Mouse (Mus musculus): Measurements from ENCODE around the gene Asb15. TPM values are rescaled to one million over a fixed set of nuclear protein-coding genes. Genes with fewer than 3 reads are reported as not detected.
A peak's percentile ranks its signal among the peaks of the same experiment; 100 is the strongest.

The Asb15 gene
- polyA plus RNA-seq, 1 experiment from 2014 or later = not detected

DNA sequence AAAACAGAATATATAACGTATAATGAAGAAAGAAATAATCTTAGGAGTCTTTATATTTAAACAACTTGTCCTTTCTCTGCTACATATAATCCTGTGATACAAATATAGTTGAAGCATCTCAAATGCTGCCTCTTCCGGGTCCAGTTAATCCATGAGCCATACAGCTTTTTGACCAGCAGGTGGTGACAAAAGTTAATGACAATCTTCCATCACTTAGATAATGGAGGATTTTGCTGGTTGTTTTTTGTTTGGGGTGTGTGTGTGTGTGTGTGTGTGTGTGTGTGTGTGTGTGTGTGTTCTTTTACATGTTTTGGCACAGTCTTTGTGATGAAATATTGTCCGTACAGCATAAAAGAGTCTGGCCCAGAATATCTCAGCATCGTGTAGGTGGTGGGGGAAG, 2.2 kb downstream of the Asb15 start:
- Histone ChIP-seq H3K9ac (replicated peaks; ENCODE audit: low read depth, low read length) (no peak overlapping the region), H3K4me3 (ENCODE audit: low read depth, low read length) (no peak overlapping the region), H3K9me3 (ENCODE audit: control insufficient read depth, low read depth, low read length) (no peaks in the 10 kb centered on the region), H3K4me1 (ENCODE audit: control insufficient read depth, insufficient read depth, low read length) (peaks cover 9% of the 10 kb centered on the region; the same call in 1 of the 2 replicates), H3K27ac (ENCODE audit: low read length) (no peak overlapping the region), H3K36me3 (ENCODE audit: control insufficient read depth, insufficient read depth, low read length) (no peaks in the 10 kb centered on the region; the same call in 1 of the 2 replicates), H3K27me3 (ENCODE audit: control insufficient read depth, insufficient read depth, low read length) (no peaks in the 10 kb centered on the region), H3K4me2 (replicated peaks; ENCODE audit: low read depth, low read length) (peak overlapping the region; percentile 42)
- ATAC-seq (ENCODE audit: insufficient number of reproducible peaks, insufficient read depth, low FRiP score, low read depth) = no peak
- 18% methylated on average over 4 of the region's 4 CpGs for WGBS

DNA sequence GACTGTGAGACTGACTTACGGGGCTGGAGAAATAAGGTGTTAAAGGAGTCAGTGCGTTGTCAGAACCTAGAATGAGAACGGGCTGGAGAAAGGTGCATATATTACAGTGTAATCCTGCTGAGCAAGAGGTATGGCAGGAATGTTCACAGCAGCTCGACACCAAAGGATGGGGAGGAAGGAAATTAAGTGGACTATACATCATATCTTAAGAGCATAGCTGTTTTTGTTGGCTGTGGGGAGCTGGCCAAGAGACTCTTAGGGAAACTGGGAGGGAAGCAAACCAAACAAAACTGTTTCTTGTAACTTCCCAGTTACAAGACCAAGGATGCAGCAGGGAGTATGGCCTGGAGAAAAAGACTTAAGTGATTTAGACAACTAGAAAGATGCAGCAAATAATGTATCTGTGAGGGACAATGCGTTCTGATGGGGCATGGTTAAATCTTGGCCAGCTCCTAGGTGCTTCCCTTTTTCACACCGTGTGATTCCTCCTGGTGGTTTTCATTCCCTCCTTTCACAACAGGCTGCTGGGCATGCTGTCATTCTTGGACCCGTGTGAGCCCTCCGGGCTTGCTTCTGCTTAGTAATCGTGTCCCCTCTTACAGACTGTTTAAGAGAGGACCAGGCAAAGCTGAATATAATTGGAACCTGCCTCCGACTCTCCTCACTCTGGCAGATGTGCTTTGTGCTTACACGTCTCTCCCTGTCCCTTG, 2.9 kb downstream of the Asb15 start:
- H3K4me3 ChIP-seq (ENCODE audit: low read depth, low read length) = no peak overlapping the region
- H3K9me3 ChIP-seq (ENCODE audit: control insufficient read depth, low read depth, low read length) = no peaks in the 10 kb centered on the region
- H3K4me2 ChIP-seq (replicated peaks; ENCODE audit: low read depth, low read length) = peak overlapping the region; percentile 42
- no peak overlapping the region for H3K9ac ChIP-seq (replicated peaks; ENCODE audit: low read depth, low read length)
- ATAC-seq (ENCODE audit: insufficient number of reproducible peaks, insufficient read depth, low FRiP score, low read depth) = no peak
- WGBS = 52% methylated on average over 11 of the region's 11 CpGs
- H3K4me1 ChIP-seq (ENCODE audit: control insufficient read depth, insufficient read depth, low read length) = peaks cover 6% of the 10 kb centered on the region; the same call in 1 of the 2 replicates
- H3K27ac ChIP-seq (ENCODE audit: low read length) = no peak overlapping the region
- H3K36me3 ChIP-seq (ENCODE audit: control insufficient read depth, insufficient read depth, low read length) = no peaks in the 10 kb centered on the region
- no peaks in the 10 kb centered on the region for H3K27me3 ChIP-seq (ENCODE audit: control insufficient read depth, insufficient read depth, low read length)

DNA sequence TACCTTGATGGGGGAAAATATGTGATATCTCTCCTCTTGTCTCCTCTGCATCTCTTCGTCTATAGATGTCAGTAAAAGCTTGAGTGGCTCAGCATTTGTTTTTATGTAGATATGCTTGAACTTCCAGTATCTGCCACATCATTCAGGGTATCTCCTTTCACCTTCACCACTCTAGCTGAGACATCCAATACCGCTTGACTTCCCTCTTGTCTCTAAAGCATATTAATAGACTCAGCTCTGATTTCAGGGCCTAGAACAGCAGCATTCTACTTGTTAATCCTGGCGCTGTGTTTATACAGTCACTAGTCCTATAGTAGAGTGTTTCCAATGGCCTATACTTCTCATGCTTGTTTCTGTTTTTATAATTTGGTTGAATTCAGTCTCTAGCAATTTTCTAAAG, 4.9 kb downstream of the Asb15 start:
- Histone ChIP-seq H3K9me3 (ENCODE audit: control insufficient read depth, low read depth, low read length) (no peaks in the 10 kb centered on the region), H3K4me2 (replicated peaks; ENCODE audit: low read depth, low read length) (no peak overlapping the region), H3K36me3 (ENCODE audit: control insufficient read depth, insufficient read depth, low read length) (no peaks in the 10 kb centered on the region), H3K27ac (ENCODE audit: low read length) (no peak overlapping the region), H3K4me1 (ENCODE audit: control insufficient read depth, insufficient read depth, low read length) (no peaks in the 10 kb centered on the region), H3K4me3 (ENCODE audit: low read depth, low read length) (no peak overlapping the region), H3K9ac (replicated peaks; ENCODE audit: low read depth, low read length) (no peak overlapping the region), H3K27me3 (ENCODE audit: control insufficient read depth, insufficient read depth, low read length) (no peaks in the 10 kb centered on the region)
- 76% methylated on average over 3 of the region's 3 CpGs for WGBS
- ATAC-seq (ENCODE audit: insufficient number of reproducible peaks, insufficient read depth, low FRiP score, low read depth) = no peak

DNA sequence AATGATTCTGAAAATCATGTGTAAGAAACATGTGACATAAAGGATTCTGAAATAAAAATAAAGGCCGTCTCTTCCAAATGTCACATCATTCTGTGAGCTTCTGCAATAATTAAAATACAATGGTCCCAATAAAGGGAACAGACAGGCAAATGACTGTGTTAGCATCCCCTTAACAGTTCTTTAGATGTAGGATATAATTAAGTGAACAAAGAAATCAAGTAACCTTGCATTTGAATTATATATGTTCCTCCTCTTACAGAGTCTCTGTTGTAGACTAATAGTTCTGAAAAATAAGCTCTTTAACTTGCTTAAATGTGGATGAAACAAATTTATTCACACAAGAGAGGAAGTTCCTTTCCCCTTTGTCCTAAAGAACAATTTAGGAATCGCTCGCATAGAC, 10.5 kb downstream of the Asb15 start:
- no peaks in the 10 kb centered on the region for H3K36me3 ChIP-seq (ENCODE audit: control insufficient read depth, insufficient read depth, low read length)
- no peak overlapping the region for H3K9ac ChIP-seq (replicated peaks; ENCODE audit: low read depth, low read length)
- H3K4me3 ChIP-seq (ENCODE audit: low read depth, low read length) = no peak overlapping the region
- H3K27me3 ChIP-seq (ENCODE audit: control insufficient read depth, insufficient read depth, low read length) = no peaks in the 10 kb centered on the region
- 85% methylated on average over 3 of the region's 3 CpGs for WGBS
- H3K27ac ChIP-seq (ENCODE audit: low read length) = no peak overlapping the region
- no peak for ATAC-seq (ENCODE audit: insufficient number of reproducible peaks, insufficient read depth, low FRiP score, low read depth)
- H3K4me1 ChIP-seq (ENCODE audit: control insufficient read depth, insufficient read depth, low read length) = no peaks in the 10 kb centered on the region
- no peak overlapping the region for H3K4me2 ChIP-seq (replicated peaks; ENCODE audit: low read depth, low read length)
- no peaks in the 10 kb centered on the region for H3K9me3 ChIP-seq (ENCODE audit: control insufficient read depth, low read depth, low read length)

DNA sequence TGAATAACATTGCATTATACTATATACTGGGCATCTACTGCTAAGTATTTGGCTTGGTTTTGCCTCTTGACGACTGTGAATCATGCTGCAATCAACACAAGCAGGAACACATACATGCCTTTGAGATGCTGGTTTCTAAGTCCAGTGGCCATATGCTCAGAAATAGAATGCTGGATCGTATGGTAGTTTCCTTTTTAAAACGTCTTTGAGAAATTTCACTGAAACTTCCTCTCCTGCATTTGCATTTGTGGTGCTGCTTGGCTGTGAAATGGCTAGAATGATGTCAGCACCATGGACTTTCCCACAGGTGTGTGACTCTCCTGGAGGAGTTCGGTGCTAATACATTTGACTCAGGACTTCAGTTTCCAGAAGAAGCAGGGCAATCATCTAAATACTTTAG, 12.2 kb downstream of the Asb15 start:
- Histone ChIP-seq H3K4me3 (ENCODE audit: low read depth, low read length) (no peak overlapping the region), H3K27me3 (ENCODE audit: control insufficient read depth, insufficient read depth, low read length) (no peaks in the 10 kb centered on the region), H3K4me2 (replicated peaks; ENCODE audit: low read depth, low read length) (no peak overlapping the region), H3K4me1 (ENCODE audit: control insufficient read depth, insufficient read depth, low read length) (no peaks in the 10 kb centered on the region), H3K9me3 (ENCODE audit: control insufficient read depth, low read depth, low read length) (no peaks in the 10 kb centered on the region), H3K9ac (replicated peaks; ENCODE audit: low read depth, low read length) (no peak overlapping the region), H3K27ac (ENCODE audit: low read length) (no peak overlapping the region), H3K36me3 (ENCODE audit: control insufficient read depth, insufficient read depth, low read length) (no peaks in the 10 kb centered on the region)
- no peak for ATAC-seq (ENCODE audit: insufficient number of reproducible peaks, insufficient read depth, low FRiP score, low read depth)
- 72% methylated on average over 4 of the region's 4 CpGs for WGBS

DNA sequence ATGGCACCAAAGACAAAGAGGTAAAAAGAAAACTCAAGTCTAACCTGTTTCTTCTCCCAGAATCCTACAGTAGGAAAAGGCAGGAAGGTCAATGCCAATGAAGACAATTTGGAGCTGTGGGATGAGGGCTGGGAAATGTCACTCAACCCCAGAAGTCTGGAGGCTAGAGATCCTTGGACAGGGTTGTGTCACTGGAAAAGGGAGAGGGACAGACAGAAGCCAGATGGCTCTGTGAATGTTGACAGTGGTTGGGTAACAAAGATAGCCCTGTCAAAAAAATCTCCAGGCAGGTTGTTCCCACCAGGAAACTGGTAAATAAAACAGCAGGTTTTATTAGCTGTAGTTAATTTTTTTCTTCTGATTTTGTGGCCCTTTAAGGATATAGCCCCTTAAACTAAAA, 14.4 kb downstream of the Asb15 start:
- ATAC-seq (ENCODE audit: insufficient number of reproducible peaks, insufficient read depth, low FRiP score, low read depth) = no peak
- Histone ChIP-seq H3K4me3 (ENCODE audit: low read depth, low read length) (no peak overlapping the region), H3K4me2 (replicated peaks; ENCODE audit: low read depth, low read length) (no peak overlapping the region), H3K9ac (replicated peaks; ENCODE audit: low read depth, low read length) (no peak overlapping the region), H3K36me3 (ENCODE audit: control insufficient read depth, insufficient read depth, low read length) (no peaks in the 10 kb centered on the region), H3K4me1 (ENCODE audit: control insufficient read depth, insufficient read depth, low read length) (no peaks in the 10 kb centered on the region), H3K9me3 (ENCODE audit: control insufficient read depth, low read depth, low read length) (no peaks in the 10 kb centered on the region), H3K27me3 (ENCODE audit: control insufficient read depth, insufficient read depth, low read length) (no peaks in the 10 kb centered on the region), H3K27ac (ENCODE audit: low read length) (no peak overlapping the region)

DNA sequence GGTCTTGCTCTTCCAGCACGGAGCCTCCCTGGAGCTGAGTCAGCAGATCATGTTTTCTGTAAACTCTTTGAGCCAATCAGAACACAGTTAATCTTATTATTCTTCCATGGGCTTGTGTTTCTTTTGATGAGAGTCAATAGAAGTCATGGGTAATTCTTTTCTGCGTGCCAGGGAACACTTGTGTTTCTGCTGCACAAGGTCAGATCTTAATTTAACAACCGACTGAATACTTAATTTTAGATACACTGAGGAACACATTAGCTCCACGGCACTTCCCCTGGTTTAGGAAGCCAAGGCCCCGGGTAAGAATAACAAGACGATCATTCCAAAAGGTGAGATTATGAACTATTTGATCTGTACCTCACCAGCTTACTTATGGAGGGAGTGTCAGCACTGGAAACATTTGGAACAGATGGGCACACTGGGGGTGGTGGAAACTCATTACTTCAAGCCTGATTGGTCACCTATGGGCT, 15.2 kb downstream of the Asb15 start:
- Histone ChIP-seq H3K4me1 (ENCODE audit: control insufficient read depth, insufficient read depth, low read length) (no peaks in the 10 kb centered on the region), H3K27me3 (ENCODE audit: control insufficient read depth, insufficient read depth, low read length) (no peaks in the 10 kb centered on the region), H3K9me3 (ENCODE audit: control insufficient read depth, low read depth, low read length) (no peaks in the 10 kb centered on the region), H3K9ac (replicated peaks; ENCODE audit: low read depth, low read length) (no peak overlapping the region), H3K4me3 (ENCODE audit: low read depth, low read length) (no peak overlapping the region), H3K27ac (ENCODE audit: low read length) (no peak overlapping the region), H3K36me3 (ENCODE audit: control insufficient read depth, insufficient read depth, low read length) (no peaks in the 10 kb centered on the region), H3K4me2 (replicated peaks; ENCODE audit: low read depth, low read length) (no peak overlapping the region)
- 65% methylated on average over 6 of the region's 6 CpGs for WGBS
- ATAC-seq (ENCODE audit: insufficient number of reproducible peaks, insufficient read depth, low FRiP score, low read depth) = no peak

DNA sequence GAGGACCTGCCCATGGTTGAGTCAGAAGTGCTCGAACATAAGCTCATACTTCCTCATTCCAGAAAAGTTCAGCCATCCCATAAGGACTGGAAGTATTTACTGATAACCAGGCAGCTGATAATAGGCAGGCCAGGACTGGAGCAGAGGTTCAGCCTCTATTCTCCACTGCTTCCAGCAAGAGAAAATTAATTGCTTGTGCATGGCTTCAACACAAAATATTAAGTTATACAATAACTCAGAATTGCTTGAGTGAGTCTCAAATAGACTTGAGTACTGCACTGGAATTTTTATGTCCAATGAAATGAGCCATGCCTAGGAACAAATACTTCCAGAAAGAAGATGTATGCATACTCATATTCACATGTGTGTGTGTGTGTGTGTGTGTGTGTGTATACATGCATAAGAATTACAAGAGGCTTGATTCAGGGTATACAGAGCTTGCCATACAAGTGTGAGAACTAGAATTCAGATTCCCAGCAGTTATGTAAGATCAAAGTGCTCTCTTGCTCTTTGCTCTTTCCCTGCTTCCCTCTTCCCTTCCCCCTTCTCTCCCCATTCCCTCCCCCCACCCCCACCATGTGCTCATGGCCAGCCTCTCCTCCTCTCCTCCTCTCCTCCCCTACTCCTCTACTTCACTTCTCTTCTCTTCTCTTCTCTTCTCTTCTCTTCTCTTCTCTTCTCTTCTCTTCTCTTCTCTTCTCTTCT, 18.9 kb downstream of the Asb15 start:
- peak; percentile 85 for ATAC-seq (ENCODE audit: insufficient number of reproducible peaks, insufficient read depth, low FRiP score, low read depth)
- no peak overlapping the region for H3K9ac ChIP-seq (replicated peaks; ENCODE audit: low read depth, low read length)
- no peaks in the 10 kb centered on the region for H3K4me1 ChIP-seq (ENCODE audit: control insufficient read depth, insufficient read depth, low read length)
- no peak overlapping the region for H3K27ac ChIP-seq (ENCODE audit: low read length)
- no peak overlapping the region for H3K4me3 ChIP-seq (ENCODE audit: low read depth, low read length)
- no peak overlapping the region for H3K4me2 ChIP-seq (replicated peaks; ENCODE audit: low read depth, low read length)
- no peaks in the 10 kb centered on the region for H3K9me3 ChIP-seq (ENCODE audit: control insufficient read depth, low read depth, low read length)
- H3K27me3 ChIP-seq (ENCODE audit: control insufficient read depth, insufficient read depth, low read length) = no peaks in the 10 kb centered on the region
- no peaks in the 10 kb centered on the region for H3K36me3 ChIP-seq (ENCODE audit: control insufficient read depth, insufficient read depth, low read length)
- WGBS = 50% methylated on average over 1 of the region's 1 CpGs

Data from stomach, embryonic 14.5 days (tissue).